Mouse (Mus musculus): ENCODE results near the gene Gm4131. TPM values are rescaled to one million over a fixed set of nuclear protein-coding genes. Genes with fewer than 3 reads are reported as not detected.

Gm4131 gene
- polyA plus RNA-seq, 1 experiment from 2014 or later = not detected

GRCm38 (mm10) chr14:62450706-62451105 is 116.0 kb downstream of the Gm4131 start:
- Histone ChIP-seq H3K27me3 (replicated peaks; ENCODE audit: insufficient read depth, low read length) (no peaks in the 10 kb centered on the region), H3K4me2 (replicated peaks; ENCODE audit: low read depth, low read length) (no peak overlapping the region), H3K9me3 (ENCODE audit: low read length) (no peaks in the 10 kb centered on the region), H3K4me3 (ENCODE audit: low read depth, low read length) (no peak overlapping the region), H3K36me3 (ENCODE audit: insufficient read depth, low read length) (no peaks in the 10 kb centered on the region), H3K4me1 (ENCODE audit: insufficient read depth, low read depth, low read length) (no peaks in the 10 kb centered on the region), H3K9ac (replicated peaks; ENCODE audit: low read depth) (no peak overlapping the region), H3K27ac (ENCODE audit: low read length) (no peak overlapping the region)
- no peak for DNase-seq (ENCODE audit: low spot score)
- TF ChIP-seq CTCF (IDR thresholded peaks at IDR 0.05) (no peak), EP300 (IDR thresholded peaks at IDR 0.05) (no peak)
- ATAC-seq = no peak
- WGBS = 95% methylated on average over 1 of the region's 1 CpGs

- Histone ChIP-seq H3K9me3 (ENCODE audit: low read length) (no peaks in the 10 kb centered on the region), H3K36me3 (ENCODE audit: insufficient read depth, low read length) (no peaks in the 10 kb centered on the region), H3K27me3 (replicated peaks; ENCODE audit: insufficient read depth, low read length) (no peaks in the 10 kb centered on the region), H3K27ac (ENCODE audit: low read length) (no peak overlapping the region), H3K4me1 (ENCODE audit: insufficient read depth, low read depth, low read length) (no peaks in the 10 kb centered on the region), H3K4me2 (replicated peaks; ENCODE audit: low read depth, low read length) (no peak overlapping the region), H3K9ac (replicated peaks; ENCODE audit: low read depth) (no peak overlapping the region), H3K4me3 (ENCODE audit: low read depth, low read length) (no peak overlapping the region)
- WGBS = 52% methylated on average over 3 of the region's 3 CpGs
- no peak for TF ChIP-seq CTCF (IDR thresholded peaks at IDR 0.05)
- TF ChIP-seq EP300 (IDR thresholded peaks at IDR 0.05) = no peak
- ATAC-seq (peak; percentile 50; the same call in 1 of the 2 replicates), DNase-seq (ENCODE audit: low spot score) (peak; percentile 58)
These were observed 119.5 kb downstream of the Gm4131 start for GRCm38 (mm10) chr14:62447214-62447548.

- WGBS = 68% methylated on average over 7 of the region's 7 CpGs
- Histone ChIP-seq H3K27me3 (replicated peaks; ENCODE audit: insufficient read depth, low read length) (no peaks in the 10 kb centered on the region), H3K9ac (replicated peaks; ENCODE audit: low read depth) (no peak overlapping the region), H3K4me2 (replicated peaks; ENCODE audit: low read depth, low read length) (no peak overlapping the region), H3K4me1 (ENCODE audit: insufficient read depth, low read depth, low read length) (no peaks in the 10 kb centered on the region), H3K27ac (ENCODE audit: low read length) (no peak overlapping the region), H3K4me3 (ENCODE audit: low read depth, low read length) (no peak overlapping the region), H3K9me3 (ENCODE audit: low read length) (no peaks in the 10 kb centered on the region), H3K36me3 (ENCODE audit: insufficient read depth, low read length) (no peaks in the 10 kb centered on the region)
- DNase-seq (ENCODE audit: low spot score) (no peak), ATAC-seq (no peak)
- TF ChIP-seq CTCF (IDR thresholded peaks at IDR 0.05) (no peak), EP300 (IDR thresholded peaks at IDR 0.05) (no peak)
These were observed 120.1 kb downstream of the Gm4131 start for GRCm38 (mm10) chr14:62446385-62447213.

GRCm38 (mm10) chr14:62443840-62444430 is 122.8 kb downstream of the Gm4131 start:
- 56% methylated on average over 6 of the region's 6 CpGs for WGBS
- no peak overlapping the region for H3K9ac ChIP-seq (replicated peaks; ENCODE audit: low read depth)
- no peak overlapping the region for H3K4me3 ChIP-seq (ENCODE audit: low read depth, low read length)
- TF ChIP-seq CTCF (IDR thresholded peaks at IDR 0.05) (no peak), EP300 (IDR thresholded peaks at IDR 0.05) (no peak)
- no peaks in the 10 kb centered on the region for H3K9me3 ChIP-seq (ENCODE audit: low read length)
- H3K27me3 ChIP-seq (replicated peaks; ENCODE audit: insufficient read depth, low read length) = no peaks in the 10 kb centered on the region
- ATAC-seq (no peak), DNase-seq (ENCODE audit: low spot score) (no peak)
- no peaks in the 10 kb centered on the region for H3K4me1 ChIP-seq (ENCODE audit: insufficient read depth, low read depth, low read length)
- no peak overlapping the region for H3K4me2 ChIP-seq (replicated peaks; ENCODE audit: low read depth, low read length)
- no peaks in the 10 kb centered on the region for H3K36me3 ChIP-seq (ENCODE audit: insufficient read depth, low read length)
- H3K27ac ChIP-seq (ENCODE audit: low read length) = no peak overlapping the region

GRCm38 (mm10) chr14:62442971-62443370 is 123.8 kb downstream of the Gm4131 start:
- WGBS = 44% methylated on average over 1 of the region's 1 CpGs

GRCm38 (mm10) chr14:62440036-62440435 is 126.7 kb downstream of the Gm4131 start:
- no peak for DNase-seq (ENCODE audit: low spot score)
- H3K27ac ChIP-seq (ENCODE audit: low read length) = no peak overlapping the region
- TF ChIP-seq EP300 (IDR thresholded peaks at IDR 0.05) (no peak), CTCF (IDR thresholded peaks at IDR 0.05) (no peak)
- no peaks in the 10 kb centered on the region for H3K4me1 ChIP-seq (ENCODE audit: insufficient read depth, low read depth, low read length)
- no peak overlapping the region for H3K9ac ChIP-seq (replicated peaks; ENCODE audit: low read depth)
- no peak overlapping the region for H3K4me2 ChIP-seq (replicated peaks; ENCODE audit: low read depth, low read length)
- H3K27me3 ChIP-seq (replicated peaks; ENCODE audit: insufficient read depth, low read length) = no peaks in the 10 kb centered on the region
- H3K4me3 ChIP-seq (ENCODE audit: low read depth, low read length) = no peak overlapping the region
- H3K9me3 ChIP-seq (ENCODE audit: low read length) = no peaks in the 10 kb centered on the region
- peak; percentile 57; the same call in 1 of the 2 replicates for ATAC-seq
- no peaks in the 10 kb centered on the region for H3K36me3 ChIP-seq (ENCODE audit: insufficient read depth, low read length)

More at GRCm38 (mm10) chr14:62442971-62443370, 123.8 kb downstream of the Gm4131 start:
- Histone ChIP-seq H3K4me2 (replicated peaks; ENCODE audit: low read depth, low read length) (no peak overlapping the region), H3K27me3 (replicated peaks; ENCODE audit: insufficient read depth, low read length) (no peaks in the 10 kb centered on the region), H3K27ac (ENCODE audit: low read length) (no peak overlapping the region), H3K4me3 (ENCODE audit: low read depth, low read length) (no peak overlapping the region), H3K9me3 (ENCODE audit: low read length) (no peaks in the 10 kb centered on the region), H3K9ac (replicated peaks; ENCODE audit: low read depth) (no peak overlapping the region), H3K4me1 (ENCODE audit: insufficient read depth, low read depth, low read length) (no peaks in the 10 kb centered on the region), H3K36me3 (ENCODE audit: insufficient read depth, low read length) (no peaks in the 10 kb centered on the region)
- ATAC-seq (no peak), DNase-seq (ENCODE audit: low spot score) (no peak)
- TF ChIP-seq CTCF (IDR thresholded peaks at IDR 0.05) (no peak), EP300 (IDR thresholded peaks at IDR 0.05) (no peak)

Data from lung, postnatal 0 days (tissue).